Mouse (Mus musculus) cerebellum, adult 2 months (tissue): ENCODE data around the gene Slc47a2. TPM values are rescaled to one million over a fixed set of nuclear protein-coding genes. Genes with fewer than 3 reads are reported as not detected.
A peak's percentile ranks its signal among the peaks of the same experiment; 100 is the strongest.

Source experiments
- DNase-seq, 2 experiments: peaks; one replicate each; pipeline ENCODE4 v3.0.0; 2021
- H3K27ac ChIP-seq: fragments of 200-500 bp; 2 replicates; pipeline ENCODE4 v1.5.1; 2012; ENCODE audit warnings: low read length, control low read depth, inconsistent platforms; ENCODE audit not compliant: insufficient read depth
- H3K27me3 ChIP-seq: fragments of 200-500 bp; 2 replicates; pipeline ENCODE4 v1.6.1; 2012; ENCODE audit warnings: inconsistent platforms, mild to moderate bottlenecking, low read length, moderate library complexity; ENCODE audit not compliant: control insufficient read depth, insufficient read depth
- H3K4me1 ChIP-seq: fragments of 200-500 bp; 2 replicates; pipeline ENCODE4 v1.6.1; 2011; ENCODE audit warnings: low read length; ENCODE audit not compliant: control insufficient read depth, insufficient read depth
- H3K4me3 ChIP-seq: fragments of 200-500 bp; replicated peaks from 2 replicates; pipeline ENCODE3; 2011; ENCODE audit warnings: mild to moderate bottlenecking, low read depth, low read length, control low read depth; ENCODE audit not compliant: insufficient read depth
- CTCF ChIP-seq: fragments of 200-500 bp; IDR thresholded peaks from 2 replicates; pipeline ENCODE4 v1.5.1; 2011; ENCODE audit warnings: low read depth, mild to moderate bottlenecking, control low read depth, low read length, moderate library complexity, borderline replicate concordance; ENCODE audit not compliant: insufficient read depth
- POLR2A ChIP-seq: fragments of 200-500 bp; IDR thresholded peaks from 2 replicates; pipeline ENCODE4 v1.6.1; 2011; ENCODE audit warnings: low read length, control low read depth, borderline replicate concordance; ENCODE audit not compliant: insufficient read depth
- WGBS: fragments of 180-500 bp; shearing (Covaris S2); methylation state at CpG from one replicate; pipeline ENCODE4 v1.1.7; 2018; 5-methylcytosine and 5-hydroxymethylcytosine counted together
- polyA plus RNA-seq: library from polyadenylated mRNA; depleted of rRNA; stranded (reverse); fragments of >200 nt; gene quantifications from 2 replicates; pipeline ENCODE4 v1.2.3, GENCODE M21; 2012

Gene Slc47a2
- polyA plus RNA-seq, 1 experiment = 0.07 TPM

GRCm38 (mm10) chr11:61354346-61354745 is 11.7 kb upstream of the Slc47a2 start:
- WGBS = 85% methylated on average over 6 of the region's 6 CpGs
- H3K27me3 ChIP-seq = no peaks in the 10 kb centered on the region
- DNase-seq = no peak
- H3K27ac ChIP-seq = no peak overlapping the region
- TF ChIP-seq CTCF (no peak), POLR2A (no peak)
- no peaks in the 10 kb centered on the region for H3K4me1 ChIP-seq
- no peak overlapping the region for H3K4me3 ChIP-seq

- TF ChIP-seq POLR2A = no peak
- TF ChIP-seq CTCF = no peak
- 91% methylated on average over 2 of the region's 2 CpGs for WGBS
- no peak for DNase-seq
Measured at GRCm38 (mm10) chr11:61353038-61353437, 10.4 kb upstream of the Slc47a2 start.

GRCm38 (mm10) chr11:61352138-61352651 is 9.5 kb upstream of the Slc47a2 start:
- DNase-seq = no peak
- H3K27me3 ChIP-seq = no peaks in the 10 kb centered on the region
- WGBS = 54% methylated on average over 9 of the region's 9 CpGs
- H3K4me3 ChIP-seq = no peak overlapping the region
- no peak overlapping the region for H3K27ac ChIP-seq
- no peak for TF ChIP-seq POLR2A
- no peak for TF ChIP-seq CTCF
- no peaks in the 10 kb centered on the region for H3K4me1 ChIP-seq

More at GRCm38 (mm10) chr11:61353038-61353437, 10.4 kb upstream of the Slc47a2 start:
- H3K4me3 ChIP-seq = no peak overlapping the region
- no peaks in the 10 kb centered on the region for H3K27me3 ChIP-seq
- no peak overlapping the region for H3K27ac ChIP-seq
- no peaks in the 10 kb centered on the region for H3K4me1 ChIP-seq

- Histone ChIP-seq H3K27me3 (no peaks in the 10 kb centered on the region), H3K4me3 (no peak overlapping the region), H3K4me1 (no peaks in the 10 kb centered on the region), H3K27ac (no peak overlapping the region)
- WGBS = 8% methylated on average over 8 of the region's 8 CpGs
- no peak for TF ChIP-seq POLR2A
- peak; percentile 93 for TF ChIP-seq CTCF
- peak; percentile 83 to 86 for DNase-seq
Measured at GRCm38 (mm10) chr11:61349337-61349736, 6.7 kb upstream of the Slc47a2 start.

GRCm38 (mm10) chr11:61346133-61346532 is 3.5 kb upstream of the Slc47a2 start:
- DNase-seq = no peak
- no peaks in the 10 kb centered on the region for H3K4me1 ChIP-seq
- TF ChIP-seq POLR2A (no peak), CTCF (no peak)
- WGBS = 73% methylated on average over 8 of the region's 8 CpGs
- H3K4me3 ChIP-seq = no peak overlapping the region
- H3K27me3 ChIP-seq = peaks cover 5% of the 10 kb centered on the region; the same call in 1 of the 2 replicates
- H3K27ac ChIP-seq = no peak overlapping the region

- H3K4me3 ChIP-seq = no peak overlapping the region
Measured at GRCm38 (mm10) chr11:61341971-61342370, 689 bp downstream of the Slc47a2 start.

GRCm38 (mm10) chr11:61341233-61341632 is 1.4 kb downstream of the Slc47a2 start:
- Histone ChIP-seq H3K27me3 (peaks cover 5% of the 10 kb centered on the region; the same call in 1 of the 2 replicates), H3K27ac (no peak overlapping the region), H3K4me1 (no peaks in the 10 kb centered on the region), H3K4me3 (no peak overlapping the region)
- 89% methylated on average over 4 of the region's 4 CpGs for WGBS
- no peak for DNase-seq
- TF ChIP-seq CTCF (no peak), POLR2A (no peak)

More at GRCm38 (mm10) chr11:61341971-61342370, 689 bp downstream of the Slc47a2 start:
- TF ChIP-seq CTCF (no peak), POLR2A (no peak)
- H3K27me3 ChIP-seq = peaks cover 5% of the 10 kb centered on the region; the same call in 1 of the 2 replicates
- H3K4me1 ChIP-seq = no peaks in the 10 kb centered on the region
- H3K27ac ChIP-seq = no peak overlapping the region
- DNase-seq = no peak
- 14% methylated on average over 10 of the region's 10 CpGs for WGBS

- Histone ChIP-seq H3K27me3 (peaks cover 5% of the 10 kb centered on the region; the same call in 1 of the 2 replicates), H3K27ac (no peak overlapping the region), H3K4me3 (no peak overlapping the region), H3K4me1 (no peaks in the 10 kb centered on the region)
- WGBS = 81% methylated on average over 4 of the region's 4 CpGs
- no peak for DNase-seq
- no peak for TF ChIP-seq POLR2A
- no peak for TF ChIP-seq CTCF
Measured at GRCm38 (mm10) chr11:61340374-61340773, 2.3 kb downstream of the Slc47a2 start.

GRCm38 (mm10) chr11:61337586-61337985 is 5.1 kb downstream of the Slc47a2 start:
- H3K4me3 ChIP-seq = no peak overlapping the region
- WGBS = 74% methylated on average over 10 of the region's 10 CpGs
- H3K27me3 ChIP-seq = peaks cover 2% of the 10 kb centered on the region; the same call in 1 of the 2 replicates

More at GRCm38 (mm10) chr11:61337586-61337985, 5.1 kb downstream of the Slc47a2 start:
- no peak for DNase-seq
- H3K4me1 ChIP-seq = no peaks in the 10 kb centered on the region
- no peak for TF ChIP-seq CTCF
- TF ChIP-seq POLR2A = no peak
- H3K27ac ChIP-seq = no peak overlapping the region
